Mouse (Mus musculus) adipose tissue, adult 10 weeks (tissue): ENCODE data around the gene Mrps34. TPM values are rescaled to one million over a fixed set of nuclear protein-coding genes. Genes with fewer than 3 reads are reported as not detected.

Experiments used
- polyA plus RNA-seq: library from polyadenylated mRNA; stranded (reverse); fragments of 350-450 nt; fragmentation: Illumina TruSeq; extraction: RNeasy Lipid Tissue Mini Kit (QIAGEN cat#74804); gene quantifications from one replicate; pipeline ENCODE4 v1.2.3, GENCODE M21; 2014; ENCODE audit warnings: low read depth, low replicate concordance

Mrps34 gene
- 79.8 TPM for polyA plus RNA-seq

DNA sequence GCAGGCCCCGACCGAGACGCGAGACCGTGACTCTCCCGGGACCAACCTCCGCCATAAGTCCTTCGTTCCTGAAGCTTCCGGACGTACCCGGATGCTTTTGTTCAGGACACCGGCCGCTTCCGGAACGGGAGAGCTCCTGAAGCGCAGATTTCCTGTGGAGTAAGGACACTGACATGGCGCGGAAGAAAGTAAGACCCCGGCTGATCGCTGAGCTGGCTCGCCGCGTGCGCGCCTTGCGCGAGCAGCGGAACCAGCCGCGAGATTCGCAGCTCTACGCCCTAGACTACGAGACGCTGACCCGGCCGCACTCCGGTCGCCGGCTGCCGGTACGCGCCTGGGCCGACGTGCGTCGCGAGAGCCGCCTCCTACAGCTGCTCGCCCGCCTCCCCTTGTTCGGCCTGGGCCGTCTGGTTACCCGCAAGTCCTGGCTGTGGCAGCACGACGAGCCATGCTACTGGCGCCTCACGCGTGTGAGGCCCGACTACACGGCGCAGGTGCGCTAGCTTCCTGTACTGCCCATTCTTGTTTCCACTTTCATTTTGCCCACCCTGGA is at the start of gene Mrps34, which contains the start of gene Eme2:
Gene Mrps34 (plus strand): TSS at position 122 of the 553 bp plus-strand sequence.
Gene Eme2 (minus strand): TSS at position 93 of the 553 bp plus-strand sequence.

DNA sequence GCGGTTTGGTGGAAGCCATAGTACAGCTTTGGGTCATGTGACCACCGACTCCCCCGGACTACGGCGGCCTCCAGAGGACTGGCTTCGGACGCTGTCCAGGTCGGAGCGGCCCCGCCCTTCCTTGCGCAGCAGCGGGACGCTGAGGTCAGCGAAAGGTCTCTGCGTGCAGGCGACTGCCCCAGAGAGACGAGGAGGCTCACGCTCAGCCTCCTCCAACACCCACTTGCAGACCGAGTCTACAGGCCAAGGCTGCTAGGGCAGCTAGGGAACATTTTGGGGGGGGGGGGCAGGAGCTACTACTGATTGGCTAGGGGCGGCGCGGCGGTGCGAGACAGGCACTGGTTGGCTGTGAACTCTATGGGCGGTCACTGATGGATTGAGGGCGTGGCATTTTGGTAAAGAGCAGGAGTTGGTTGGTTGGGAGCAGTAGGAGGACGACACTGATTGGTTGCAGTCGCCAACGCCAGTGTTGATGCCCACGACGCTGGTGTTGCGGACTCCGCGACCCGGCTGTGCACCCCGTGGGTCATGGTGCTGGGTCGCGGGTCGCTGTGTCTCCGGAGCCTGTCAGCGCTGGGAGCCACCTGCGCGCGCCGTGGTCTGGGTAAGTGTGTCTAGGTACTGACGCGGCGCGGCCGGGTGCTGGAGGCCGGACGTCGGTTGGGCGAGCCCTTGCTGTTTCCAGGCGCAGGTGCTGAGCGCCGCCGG is 44.7 kb upstream of the Mrps34 start, which contains the start of gene Fahd1:
Gene Fahd1 (minus strand): TSS at position 300 of the 708 bp plus-strand sequence.

DNA sequence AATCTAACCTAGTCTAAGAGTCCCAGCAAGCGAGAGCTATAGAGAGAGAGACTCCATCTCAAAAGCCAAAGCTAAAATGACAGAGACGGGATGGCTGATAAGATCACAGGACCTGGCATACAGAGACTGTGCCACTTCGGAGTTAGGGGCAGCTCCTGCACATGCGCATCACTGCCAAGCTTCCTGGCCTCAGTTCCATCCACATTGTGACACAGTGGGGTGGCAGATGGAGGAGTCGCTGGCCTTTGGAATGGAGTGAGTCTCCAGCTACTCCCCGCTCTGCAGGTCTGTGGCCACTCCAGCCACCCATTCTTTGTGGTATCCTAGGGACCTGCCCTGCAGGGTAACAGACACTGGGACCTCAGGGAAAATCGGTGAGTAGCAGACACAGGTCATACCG is 29.1 kb upstream of the Mrps34 start, which contains the start of gene Igfals:
Gene Igfals (plus strand): TSS at position 222 of the 400 bp plus-strand sequence.

DNA sequence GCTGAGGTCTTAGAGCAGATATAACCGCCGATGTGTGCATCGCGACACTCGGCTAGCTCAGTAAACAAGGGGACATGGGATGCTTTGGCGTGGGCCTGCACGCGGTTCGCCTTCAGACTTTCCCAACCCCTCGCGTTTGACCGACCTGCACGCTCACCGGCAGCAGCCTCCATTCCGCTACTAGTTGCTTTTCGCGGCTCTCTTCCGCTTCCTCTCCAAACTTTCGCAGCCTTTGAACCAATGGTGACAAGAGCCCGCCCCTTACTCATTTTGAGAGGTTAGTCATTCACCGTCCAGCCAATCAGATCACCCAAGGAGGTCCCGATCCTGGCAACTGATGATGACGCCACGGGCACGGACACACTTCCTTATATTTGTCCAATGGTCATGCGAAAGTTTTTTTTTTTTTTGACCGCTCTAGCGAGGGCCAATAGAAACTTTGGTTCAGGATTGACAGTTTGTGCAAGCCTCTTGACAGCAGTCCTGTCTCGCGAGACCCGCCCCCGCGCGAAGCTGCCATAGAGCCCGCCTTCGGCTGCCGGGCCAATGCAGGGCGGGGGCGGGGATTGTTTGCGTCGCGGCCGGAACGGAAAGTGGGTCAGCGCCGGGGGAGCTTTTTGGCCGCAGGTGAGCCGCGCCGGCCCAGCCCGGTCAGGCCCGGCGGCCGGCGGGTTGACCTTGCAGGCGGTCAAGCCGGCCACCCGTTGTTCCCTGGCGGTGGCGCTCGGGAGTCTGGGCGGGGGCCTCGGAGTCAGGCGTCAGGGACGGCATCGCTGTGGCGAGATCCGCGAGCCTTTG is 8.6 kb upstream of the Mrps34 start, which contains the start of the genes Nubp2 and Spsb3:
Gene Nubp2 (minus strand): TSS at position 216 of the 798 bp plus-strand sequence.
Gene Spsb3 (plus strand): TSS at position 510 of the 798 bp plus-strand sequence.

DNA sequence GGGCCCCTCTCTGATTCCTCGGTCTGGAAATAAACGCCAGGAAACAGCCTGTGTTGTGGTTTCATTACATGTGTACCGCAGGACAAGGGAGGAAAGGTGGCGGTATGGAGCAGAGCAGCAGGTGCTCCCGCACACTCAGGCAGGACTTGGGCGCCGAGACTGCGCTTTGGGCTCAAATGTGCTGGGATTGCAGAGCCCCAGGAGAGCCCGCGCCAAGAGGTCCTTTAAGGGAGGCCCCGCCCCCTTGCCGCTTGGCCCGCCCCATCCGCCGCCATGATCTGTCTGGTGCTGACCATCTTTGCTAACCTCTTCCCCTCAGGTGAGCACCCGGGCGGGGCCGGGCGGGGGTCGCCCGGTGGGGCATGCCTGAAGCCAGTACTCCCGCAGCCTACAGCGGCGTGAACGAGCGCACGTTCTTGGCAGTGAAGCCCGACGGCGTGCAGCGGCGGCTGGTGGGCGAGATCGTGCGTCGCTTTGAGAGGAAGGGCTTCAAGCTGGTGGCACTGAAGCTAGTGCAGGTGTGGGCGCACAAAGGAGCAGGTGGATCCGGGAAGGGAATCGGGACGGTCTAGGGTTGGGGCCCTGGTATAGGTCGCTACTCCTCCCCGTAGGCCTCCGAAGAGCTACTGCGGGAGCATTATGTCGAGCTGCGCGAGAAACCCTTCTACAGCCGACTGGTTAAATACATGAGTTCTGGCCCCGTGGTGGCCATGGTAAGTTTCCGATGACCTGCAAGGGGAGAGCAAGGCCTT is 1.5 kb downstream of the Mrps34 start, which contains the start of gene Nme3:
Gene Nme3 (plus strand): TSS at position 260 of the 752 bp plus-strand sequence.

DNA sequence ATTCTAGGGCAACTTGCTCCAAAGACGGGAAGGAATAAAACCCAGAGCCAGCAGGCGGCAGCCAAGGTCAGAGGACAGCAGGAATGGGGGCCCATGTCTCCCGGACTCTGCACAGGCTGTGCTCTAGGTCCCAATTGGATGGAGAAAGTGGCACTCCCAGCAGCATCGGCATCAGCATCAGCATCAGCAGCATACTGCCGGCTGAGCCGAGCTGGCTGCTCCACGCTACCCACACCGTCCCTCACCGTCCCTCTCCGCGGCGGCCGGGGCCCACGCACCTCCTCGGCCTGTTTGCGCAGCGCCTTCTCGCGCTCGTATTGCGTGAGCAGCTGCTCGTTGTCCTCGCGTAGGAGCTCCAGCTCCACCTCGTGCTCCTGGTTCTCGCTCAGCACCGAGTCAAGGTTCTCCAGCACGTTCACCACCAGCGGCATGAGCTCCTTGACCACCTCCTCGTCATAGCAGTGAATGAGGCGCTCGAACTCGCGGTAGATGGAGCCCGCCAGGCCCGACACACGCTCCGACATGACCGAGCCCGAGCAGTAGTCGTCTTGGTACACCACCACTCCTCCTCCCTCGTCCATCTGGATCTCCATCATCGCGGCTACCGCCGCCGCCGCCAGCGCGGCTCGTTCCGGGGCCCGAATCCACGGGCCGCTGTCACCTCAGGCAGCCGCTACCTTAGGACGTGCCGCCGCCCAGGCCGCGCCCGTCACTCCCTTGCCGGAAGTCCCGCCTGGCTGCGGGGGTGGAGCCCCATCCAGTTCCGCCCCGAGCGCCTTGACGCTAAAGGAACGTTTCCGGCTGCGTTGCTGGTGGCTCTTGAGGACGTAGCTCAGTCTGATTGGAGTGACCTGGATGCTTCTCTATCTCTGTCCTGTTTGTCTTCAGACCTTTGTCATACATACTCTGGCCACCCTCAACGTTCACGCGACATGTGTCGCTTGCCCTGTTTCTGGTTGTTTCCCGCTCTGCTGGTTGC is 41.6 kb downstream of the Mrps34 start, which contains the start of gene Mapk8ip3:
Gene Mapk8ip3 (minus strand): TSS at position 719 of the 979 bp plus-strand sequence.

Other genes starting within 250 kb of the Mrps34 start
- gene Slc9a3r2, start 244.8 kb upstream of the Mrps34 start, polyA plus RNA-seq, result 43.1 TPM
- not detected for gene Npw, start 236.7 kb upstream of the Mrps34 start, polyA plus RNA-seq
- gene Zfp598, start 225.4 kb upstream of the Mrps34 start, polyA plus RNA-seq, result 33.7 TPM
- gene Syngr3, start 205.2 kb upstream of the Mrps34 start, polyA plus RNA-seq, result not detected
- 27.0 TPM for gene Gfer, start 199.0 kb upstream of the Mrps34 start, polyA plus RNA-seq
- 4.2 TPM for gene Noxo1, start 198.9 kb upstream of the Mrps34 start, polyA plus RNA-seq
- gene Tbl3, start 187.5 kb upstream of the Mrps34 start, polyA plus RNA-seq, result 20.3 TPM
- 8.2 TPM for gene Rnf151, start 177.1 kb upstream of the Mrps34 start, polyA plus RNA-seq
- gene Rps2, start 177.0 kb upstream of the Mrps34 start, polyA plus RNA-seq, result 1,196 TPM
- gene Ndufb10, start 170.6 kb upstream of the Mrps34 start, polyA plus RNA-seq, result 212 TPM
- 44.8 TPM for gene Rpl3l, start 167.3 kb upstream of the Mrps34 start, polyA plus RNA-seq
- gene Msrb1, start 158.5 kb upstream of the Mrps34 start, polyA plus RNA-seq, result 165 TPM
- gene Hs3st6, start 142.1 kb upstream of the Mrps34 start, polyA plus RNA-seq, result 22.6 TPM
- gene Meiob, start 90.8 kb upstream of the Mrps34 start, polyA plus RNA-seq, result 1.1 TPM
- gene Hagh, start 55.0 kb upstream of the Mrps34 start, polyA plus RNA-seq, result 75.0 TPM
- 15.6 TPM for gene Fahd1, start 44.8 kb upstream of the Mrps34 start, polyA plus RNA-seq
- gene Igfals, start 29.1 kb upstream of the Mrps34 start, polyA plus RNA-seq, result 11.6 TPM
- gene Nubp2, start 8.8 kb upstream of the Mrps34 start, polyA plus RNA-seq, result 38.1 TPM
- gene Spsb3, start 8.5 kb upstream of the Mrps34 start, polyA plus RNA-seq, result 33.3 TPM
- 35.3 TPM for gene Eme2, start within 50 bp of the Mrps34 start, polyA plus RNA-seq
- gene Nme3, start 1.4 kb downstream of the Mrps34 start, polyA plus RNA-seq, result 52.6 TPM
- 54.7 TPM for gene Mapk8ip3, start 41.9 kb downstream of the Mrps34 start, polyA plus RNA-seq
- gene Jpt2, start 65.6 kb downstream of the Mrps34 start, polyA plus RNA-seq, result 49.4 TPM
- 15.0 TPM for gene Cramp1l, start 120.7 kb downstream of the Mrps34 start, polyA plus RNA-seq
- gene Ift140, start 121.0 kb downstream of the Mrps34 start, polyA plus RNA-seq, result 18.5 TPM
- gene Tmem204, start 188.5 kb downstream of the Mrps34 start, polyA plus RNA-seq, result 21.5 TPM
- 26.1 TPM for gene Telo2, start 220.9 kb downstream of the Mrps34 start, polyA plus RNA-seq
- gene Ptx4, start 225.6 kb downstream of the Mrps34 start, polyA plus RNA-seq, result not detected
- gene Clcn7, start 238.3 kb downstream of the Mrps34 start, polyA plus RNA-seq, result 66.5 TPM